21 mouse cellular contexts compared by ENCODE assay signal in the genomic region with DNA sequence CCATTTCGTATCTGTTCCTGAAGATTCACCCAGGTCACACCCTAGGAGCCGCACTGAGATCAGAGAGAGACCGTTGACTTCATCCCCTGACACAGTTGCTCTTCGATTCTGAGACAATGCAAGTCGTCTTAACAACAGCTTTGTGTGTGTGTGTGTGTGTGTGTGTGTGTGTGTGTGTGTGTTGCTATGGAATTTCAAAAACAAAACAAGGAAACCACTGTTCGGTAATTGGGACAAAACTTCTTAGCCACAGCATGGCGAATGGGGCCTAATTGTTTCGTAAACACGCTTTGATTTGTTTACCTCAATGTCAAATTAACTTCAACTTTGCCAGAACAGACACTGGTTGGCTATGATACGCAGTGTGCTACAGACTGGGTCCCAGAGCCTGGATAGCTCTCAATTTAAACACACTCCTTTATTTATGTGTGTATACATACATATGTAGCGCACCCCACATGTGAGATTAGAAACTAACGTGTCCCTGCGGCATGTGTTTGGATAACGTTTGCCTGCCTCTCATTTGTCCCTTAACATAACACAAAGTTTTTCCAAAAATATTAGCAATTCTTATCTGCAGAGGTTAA.
DNase-seq lines count a peak whose midpoint lies in the region; ATAC-seq lines count a peak whose summit lies in the region.
"Had no signal": no experiment of that assay in that cellular context is flagged by ENCODE, and none has a peak within 500 bp of the region (broad histone marks: within the 10 kb centered on the region; RNA-seq: fewer than 3 reads in every experiment).

No protein-coding gene starts in this region.

- no peaks in the 10 kb centered on the region for H3K36me3 ChIP-seq in hindbrain, embryonic 10.5 days
- H3K36me3 ChIP-seq in hindbrain, embryonic 14.5 days (replicated peaks; ENCODE audit: control insufficient read depth, insufficient read depth) = no peaks in the 10 kb centered on the region
- H3K36me3 ChIP-seq in embryonic facial prominence, embryonic 11.5 days (replicated peaks; ENCODE audit: control insufficient read depth, insufficient read depth, low read depth, low read length) = no peaks in the 10 kb centered on the region
- H3K36me3 ChIP-seq: embryonic facial prominence, embryonic 15.5 days; heart, embryonic 15.5 days; limb, embryonic 12.5 days; liver, embryonic 12.5 days; midbrain, embryonic 12.5 days; neural tube, embryonic 13.5 days had no signal

- H3K9ac ChIP-seq in hindbrain, embryonic 14.5 days = no peak overlapping the region
- H3K9ac ChIP-seq in embryonic facial prominence, embryonic 11.5 days (replicated peaks; ENCODE audit: low read length) = no peak overlapping the region
- H3K9ac ChIP-seq: embryonic facial prominence, embryonic 15.5 days; heart, embryonic 15.5 days; limb, embryonic 12.5 days; liver, embryonic 12.5 days; midbrain, embryonic 12.5 days; neural tube, embryonic 13.5 days had no signal

- peaks cover 9% of the 10 kb centered on the region for H3K4me1 ChIP-seq in hindbrain, embryonic 10.5 days (replicated peaks)
- no peaks in the 10 kb centered on the region for H3K4me1 ChIP-seq in hindbrain, embryonic 14.5 days (replicated peaks; ENCODE audit: control insufficient read depth, insufficient read depth, low read length)
- no peaks in the 10 kb centered on the region for H3K4me1 ChIP-seq in embryonic facial prominence, embryonic 11.5 days (ENCODE audit: control insufficient read depth, insufficient read depth, low read length)
- H3K4me1 ChIP-seq: heart, embryonic 15.5 days; liver, embryonic 12.5 days had no signal

- H3K27ac ChIP-seq in hindbrain, embryonic 10.5 days = peak overlapping the region; percentile 16; the same call in 1 of the 2 replicates
- no peak overlapping the region for H3K27ac ChIP-seq in hindbrain, embryonic 14.5 days
- no peak overlapping the region for H3K27ac ChIP-seq in embryonic facial prominence, embryonic 11.5 days (replicated peaks; ENCODE audit: low read depth, low read length)
- H3K27ac ChIP-seq: embryonic facial prominence, embryonic 15.5 days; gastrocnemius, adult 2 months; heart, embryonic 15.5 days; limb, embryonic 12.5 days; liver, embryonic 12.5 days; macrophage; midbrain, embryonic 12.5 days; neural tube, embryonic 13.5 days had no signal

- no peak overlapping the region for H3K4me2 ChIP-seq in hindbrain, embryonic 14.5 days (replicated peaks)
- no peak overlapping the region for H3K4me2 ChIP-seq in embryonic facial prominence, embryonic 11.5 days (ENCODE audit: low read depth, low read length)
- H3K4me2 ChIP-seq: embryonic facial prominence, embryonic 15.5 days; heart, embryonic 15.5 days; limb, embryonic 12.5 days; liver, embryonic 12.5 days; midbrain, embryonic 12.5 days; neural tube, embryonic 13.5 days had no signal

- 61% methylated on average over 14 of the region's 14 CpGs for WGBS in hindbrain, embryonic 10.5 days
- WGBS in hindbrain, embryonic 14.5 days = 59% methylated on average over 14 of the region's 14 CpGs
- WGBS in embryonic facial prominence, embryonic 11.5 days = 47% methylated on average over 14 of the region's 14 CpGs

- peak; percentile 16 for DNase-seq in hindbrain, embryonic 10.5 days (ENCODE audit: low spot score)
- no peak for DNase-seq in hindbrain, embryonic 14.5 days (ENCODE audit: low spot score)
- peak; percentile 49 for DNase-seq in Muller cell, postnatal 12 days (ENCODE audit: inconsistent ontology term)
- peak; percentile 34 for DNase-seq in embryonic facial prominence, embryonic 11.5 days (ENCODE audit: low spot score)
- peak; percentile 31 for DNase-seq in lung, postnatal 25 days (ENCODE audit: low spot score)
- DNase-seq in cerebellum, adult 9-11 months = no peak
- DNase-seq: B cell, adult 2 months; cerebellum, adult 2 months; gastrocnemius, adult 2 months; kidney, adult 9 months; right cerebral cortex, postnatal 14 days; thymus, adult 2 months had no signal

- H3K4me3 ChIP-seq in hindbrain, embryonic 10.5 days = no peak overlapping the region
- no peak overlapping the region for H3K4me3 ChIP-seq in hindbrain, embryonic 14.5 days (replicated peaks; ENCODE audit: low read length)
- H3K4me3 ChIP-seq in embryonic facial prominence, embryonic 11.5 days (ENCODE audit: low read depth, low read length) = no peak overlapping the region
- H3K4me3 ChIP-seq: embryonic facial prominence, embryonic 15.5 days; gastrocnemius, adult 2 months; heart, embryonic 15.5 days; limb, embryonic 12.5 days; liver, embryonic 12.5 days; midbrain, embryonic 12.5 days; neural tube, embryonic 13.5 days had no signal

- no peaks in the 10 kb centered on the region for H3K27me3 ChIP-seq in hindbrain, embryonic 10.5 days (ENCODE audit: insufficient read depth, poor library complexity, severe bottlenecking)
- no peaks in the 10 kb centered on the region for H3K27me3 ChIP-seq in hindbrain, embryonic 14.5 days (ENCODE audit: control insufficient read depth, insufficient read depth, low read length)
- H3K27me3 ChIP-seq in embryonic facial prominence, embryonic 11.5 days (ENCODE audit: control insufficient read depth, insufficient read depth, low read length) = no peaks in the 10 kb centered on the region
- H3K27me3 ChIP-seq: embryonic facial prominence, embryonic 15.5 days; heart, embryonic 15.5 days; liver, embryonic 12.5 days; midbrain, embryonic 12.5 days; neural tube, embryonic 13.5 days had no signal

- H3K9me3 ChIP-seq in hindbrain, embryonic 10.5 days = no peaks in the 10 kb centered on the region
- no peaks in the 10 kb centered on the region for H3K9me3 ChIP-seq in hindbrain, embryonic 14.5 days (ENCODE audit: control insufficient read depth, low read length)
- no peaks in the 10 kb centered on the region for H3K9me3 ChIP-seq in embryonic facial prominence, embryonic 11.5 days (replicated peaks; ENCODE audit: control insufficient read depth, low read length)
- H3K9me3 ChIP-seq: embryonic facial prominence, embryonic 15.5 days; heart, embryonic 15.5 days; liver, embryonic 12.5 days had no signal

- ATAC-seq in hindbrain, embryonic 14.5 days (ENCODE audit: low FRiP score) = no peak
- 0 out of 2 replicates have a peak, but pooled peaks have one; percentile 29 for ATAC-seq in embryonic facial prominence, embryonic 11.5 days (replicated peaks; ENCODE audit: insufficient number of reproducible peaks, low FRiP score, low TSS enrichment, low read depth)
- no peak for ATAC-seq in megakaryocyte progenitor cell, adult 5-6 weeks (replicated peaks; ENCODE audit: poor library complexity)
- ATAC-seq: inflammation-experienced regulatory T-cells, adult 6 months; liver, embryonic 12.5 days had no signal

Comparison
In these comparisons a context has a peak if more than half of its experiments do, and no peak if none do; other contexts are left out.
1. DNase-seq: peak in hindbrain, embryonic 10.5 days (single experiment), Muller cell, postnatal 12 days (single experiment), embryonic facial prominence, embryonic 11.5 days (single experiment) and lung, postnatal 25 days (single experiment); none in hindbrain, embryonic 14.5 days (single experiment) and cerebellum, adult 9-11 months (single experiment).